Mouse (Mus musculus) E14TG2a.4 (cell line): ENCODE results near the gene Slc12a9.

Experiments used
- CTCF ChIP-seq: conservative IDR thresholded peaks from 2 replicates; pipeline ENCODE4 v1.5.1; 2014; ENCODE audit warnings: low read length
- NANOG ChIP-seq: IDR thresholded peaks from 2 replicates; pipeline ENCODE4 v1.6.1; 2014; ENCODE audit warnings: borderline replicate concordance, low read length, mixed read lengths
- POU5F1 ChIP-seq: IDR thresholded peaks from 2 replicates; pipeline ENCODE4 v1.6.1; 2014; ENCODE audit warnings: low read length, borderline replicate concordance

GRCm38 (mm10) chr5:137352011-137352975 is 18.9 kb upstream of the Slc12a9 start:
- no peak for TF ChIP-seq CTCF
- TF ChIP-seq POU5F1, result no peak
- no peak for TF ChIP-seq NANOG
